Mouse (Mus musculus): Measurements from ENCODE around the gene Zfp202.
A peak's percentile ranks its signal among the peaks of the same experiment; 100 is the strongest.

Gene Zfp202

GRCm38 (mm10) chr9:40241223-40241801, 49.2 kb downstream of the Zfp202 start:
- peak; percentile 78 for DNase-seq (ENCODE audit: low spot score)

- DNase-seq (ENCODE audit: low spot score), result peak; percentile 47
These were observed 50.1 kb downstream of the Zfp202 start for GRCm38 (mm10) chr9:40241951-40242888.

- DNase-seq (ENCODE audit: low spot score), result no peak
These were observed 53.4 kb downstream of the Zfp202 start for GRCm38 (mm10) chr9:40245466-40245865.

GRCm38 (mm10) chr9:40245974-40246665, 54.0 kb downstream of the Zfp202 start:
- DNase-seq (ENCODE audit: low spot score), result no peak

- no peak for DNase-seq (ENCODE audit: low spot score)
These were observed 54.6 kb downstream of the Zfp202 start for GRCm38 (mm10) chr9:40246702-40247101.

GRCm38 (mm10) chr9:40249106-40249505, 57.0 kb downstream of the Zfp202 start:
- DNase-seq (ENCODE audit: low spot score), result no peak

- no peak for DNase-seq (ENCODE audit: low spot score)
These were observed 60.3 kb downstream of the Zfp202 start for GRCm38 (mm10) chr9:40252459-40252858.

Data from embryo, embryonic 10 days (tissue).